Mouse (Mus musculus) CD4-positive naive resting alpha-beta T cell, adult 57 days (primary cell): ENCODE measurements around the gene Arhgap33. TPM values are rescaled to one million over a fixed set of nuclear protein-coding genes. Genes with fewer than 3 reads are reported as not detected.

Experiments
- total RNA-seq: library from RNA; stranded (reverse); gene quantifications from one replicate; pipeline ENCODE4 v1.2.4, GENCODE M21; 2023

Gene Arhgap33
- 4.6 TPM for total RNA-seq

DNA sequence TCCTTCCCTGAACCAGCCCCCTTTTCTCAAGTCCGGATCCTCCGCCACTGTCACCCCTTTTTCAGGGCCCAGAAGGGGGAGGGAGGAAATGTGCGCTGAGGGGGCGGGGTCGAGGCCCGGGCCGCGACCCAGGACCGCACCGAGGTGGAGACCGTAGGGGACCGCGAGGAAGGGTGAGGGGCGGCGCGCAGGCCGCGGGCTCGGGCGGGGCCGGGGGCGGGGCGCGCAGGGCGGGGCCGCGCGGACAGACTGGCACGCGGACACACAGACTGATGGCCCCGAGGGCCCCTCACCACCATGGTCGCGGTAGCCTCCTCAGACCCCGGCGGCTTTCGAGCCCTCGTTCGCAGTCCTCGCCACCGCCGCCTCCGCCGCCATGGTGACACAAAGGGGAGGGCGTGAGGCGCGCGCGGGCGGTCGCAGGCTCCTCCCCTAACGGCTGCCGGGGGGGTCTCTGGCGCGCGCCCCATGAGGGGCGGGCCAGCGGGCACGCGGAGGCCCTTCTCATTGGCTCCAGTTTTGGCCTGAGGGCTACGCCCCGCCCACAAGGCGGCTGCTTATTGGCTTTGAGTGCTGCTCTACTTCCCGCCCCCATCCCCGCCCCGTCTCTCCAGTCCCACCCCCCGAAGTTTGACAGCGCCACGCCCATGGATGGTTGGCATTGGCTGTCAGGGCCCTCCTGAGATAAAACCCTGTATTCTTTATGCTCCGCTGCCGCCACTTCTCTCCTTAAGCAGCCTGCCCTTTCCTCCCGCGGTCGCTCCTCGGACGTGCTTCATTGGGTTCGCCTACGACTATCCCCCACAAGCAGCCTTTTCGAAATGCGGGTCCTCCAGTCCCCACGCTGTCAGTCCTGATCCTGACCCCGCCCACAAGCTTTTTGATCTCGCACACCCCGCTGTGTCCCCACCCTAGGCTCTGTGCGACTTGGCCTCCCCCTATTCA, at the start of gene Arhgap33:
Arhgap33 (minus strand) TSS at position 428 of the 945 bp plus-strand sequence.

DNA sequence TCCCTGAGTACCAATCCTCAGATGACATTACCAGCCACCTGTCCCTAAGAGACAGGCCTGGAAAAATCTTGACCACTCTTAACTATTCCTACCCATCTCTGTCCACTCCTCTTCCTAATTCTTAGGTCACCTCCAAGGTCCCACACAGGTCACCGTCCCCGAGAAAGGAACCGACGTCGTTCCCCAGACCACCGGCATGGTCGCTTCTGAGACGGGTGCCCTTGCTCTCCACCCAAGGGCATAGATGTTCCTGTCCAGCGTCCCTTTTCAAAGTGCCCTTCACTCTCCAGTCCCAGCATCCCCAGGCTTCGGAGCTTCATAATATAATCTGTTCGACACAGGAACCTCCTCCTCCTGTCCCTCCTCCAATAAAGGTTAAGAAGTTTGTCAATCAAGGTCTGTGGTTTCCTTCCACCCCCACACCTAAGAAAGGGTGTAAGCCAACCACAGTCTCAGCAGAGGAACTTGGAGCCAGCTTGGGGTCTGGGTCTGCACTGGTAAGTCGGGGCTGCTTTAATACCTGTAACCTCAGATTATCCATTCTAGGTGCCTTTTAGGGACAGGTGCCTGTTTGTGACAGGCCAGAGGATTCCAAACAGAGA, 30.2 kb upstream of the Arhgap33 start, which contains the start of gene Igflr1:
Igflr1 (plus strand) TSS at position 458 of the 602 bp plus-strand sequence.

DNA sequence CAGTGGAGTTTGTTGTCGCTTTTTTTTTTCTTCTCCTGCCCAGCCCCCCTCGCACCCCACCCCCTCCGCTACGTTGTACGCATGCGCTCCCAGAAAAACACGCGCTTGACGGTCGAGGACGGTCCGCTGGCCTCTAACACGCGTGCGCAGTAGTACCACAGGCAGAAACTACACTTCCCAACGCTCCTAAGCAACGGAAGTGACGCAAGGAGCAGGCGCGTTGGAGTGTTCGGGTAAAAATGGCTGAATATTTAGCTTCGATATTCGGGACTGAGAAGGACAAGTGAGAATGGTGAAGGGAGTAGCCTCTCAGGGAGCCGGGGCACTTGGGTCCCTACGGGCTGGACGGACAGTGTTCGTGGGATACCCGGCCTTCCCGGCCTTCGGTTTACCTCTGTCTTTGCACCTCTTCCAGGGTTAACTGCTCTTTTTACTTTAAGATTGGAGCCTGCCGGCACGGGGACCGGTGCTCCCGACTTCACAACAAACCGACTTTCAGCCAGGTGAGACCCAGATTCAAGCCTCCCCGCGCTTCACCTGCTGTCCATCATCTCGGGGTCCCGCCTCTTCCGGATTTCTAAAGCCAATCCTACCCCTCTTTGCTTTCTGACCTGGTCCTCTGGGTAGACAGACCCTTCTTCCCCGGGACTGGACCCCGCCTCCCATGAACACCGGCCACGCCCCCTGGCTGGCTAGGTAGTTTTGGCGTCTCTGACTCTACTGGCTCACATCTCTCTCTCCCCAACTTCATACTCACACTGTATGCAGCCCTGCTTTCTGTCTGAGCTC, 28.5 kb upstream of the Arhgap33 start, which contains the start of the genes U2af1l4, Gm49396 and Psenen:
U2af1l4 (plus strand) TSS at position 185 of the 789 bp plus-strand sequence.
Gm49396 (plus strand) TSS at position 228 of the 789 bp plus-strand sequence.
Psenen (minus strand) TSS at position 511 of the 789 bp plus-strand sequence.

DNA sequence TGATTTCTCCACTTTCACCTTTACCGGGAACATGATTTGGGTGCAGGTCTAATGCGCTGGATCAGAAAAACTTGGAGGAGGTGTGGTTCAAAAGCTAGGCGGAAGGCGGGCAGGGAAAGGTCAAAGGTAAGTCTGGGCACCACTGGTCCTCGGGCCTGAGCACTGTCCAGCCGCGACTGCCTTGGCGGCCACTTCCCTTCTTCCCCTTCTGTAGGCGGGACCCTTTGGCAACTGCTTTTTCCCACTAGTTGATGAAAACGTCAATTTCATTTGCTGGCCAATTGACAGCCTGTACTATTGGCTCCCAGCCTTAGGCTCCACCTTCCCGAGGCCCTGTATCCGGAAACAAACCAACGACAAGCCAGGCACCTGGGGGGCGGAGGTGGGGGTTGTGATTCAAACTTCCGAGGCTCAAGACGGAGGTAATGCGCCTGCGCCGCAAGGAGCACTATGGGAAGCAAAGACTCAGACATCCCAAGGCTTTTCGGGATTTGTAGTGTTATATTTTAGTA, 24.6 kb upstream of the Arhgap33 start, which contains the start of gene Lin37:
Lin37 (minus strand) TSS at position 396 of the 512 bp plus-strand sequence.

DNA sequence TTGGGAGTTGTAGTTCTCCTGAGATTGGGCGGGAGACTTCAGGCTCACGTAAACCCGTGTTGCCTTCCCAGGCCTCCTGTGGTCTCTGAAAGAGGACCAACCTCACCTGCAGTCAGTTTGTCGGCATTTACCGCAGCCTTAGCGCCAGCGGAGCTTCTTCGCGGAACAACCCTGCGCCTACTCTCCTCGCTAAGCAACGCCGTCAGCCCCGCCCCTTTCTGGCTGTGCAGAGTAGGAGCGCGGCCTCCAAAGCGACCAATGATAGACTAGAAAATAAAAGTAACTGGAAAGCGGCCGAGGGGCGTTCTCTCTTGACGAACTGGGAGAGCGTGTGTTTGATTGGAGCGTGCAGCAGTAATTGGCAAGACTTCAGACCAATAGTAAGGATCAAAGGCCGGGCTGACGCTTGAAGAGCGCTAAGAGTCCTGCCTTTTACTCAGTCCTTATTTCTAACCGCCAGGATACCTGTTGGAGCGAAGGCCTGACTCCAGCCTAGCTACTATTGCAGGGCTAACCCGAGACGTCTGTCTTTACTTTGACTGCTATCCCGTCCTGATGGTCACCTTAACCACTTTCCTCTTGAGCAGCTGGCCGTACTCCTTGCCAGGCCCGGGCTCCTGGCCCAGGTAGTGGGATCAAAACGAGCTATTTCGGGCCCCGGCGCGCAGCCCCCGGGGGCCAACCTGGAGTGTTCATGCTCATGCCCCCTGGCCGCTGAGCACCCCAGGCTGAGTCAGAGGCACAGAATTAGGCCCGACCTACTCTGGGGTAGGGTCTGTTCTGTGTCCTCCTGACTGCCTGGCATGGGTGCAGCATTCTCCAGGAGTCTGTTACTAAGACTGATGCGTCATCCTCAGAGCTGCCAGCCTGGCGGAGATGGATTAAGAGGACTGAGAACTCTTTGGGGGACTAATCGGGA, 17.5 kb upstream of the Arhgap33 start, which contains the start of the genes Hspb6 and Proser3:
Hspb6 (plus strand) TSS at position 77 of the 919 bp plus-strand sequence.
Proser3 (minus strand) TSS at position 198 of the 919 bp plus-strand sequence.

DNA sequence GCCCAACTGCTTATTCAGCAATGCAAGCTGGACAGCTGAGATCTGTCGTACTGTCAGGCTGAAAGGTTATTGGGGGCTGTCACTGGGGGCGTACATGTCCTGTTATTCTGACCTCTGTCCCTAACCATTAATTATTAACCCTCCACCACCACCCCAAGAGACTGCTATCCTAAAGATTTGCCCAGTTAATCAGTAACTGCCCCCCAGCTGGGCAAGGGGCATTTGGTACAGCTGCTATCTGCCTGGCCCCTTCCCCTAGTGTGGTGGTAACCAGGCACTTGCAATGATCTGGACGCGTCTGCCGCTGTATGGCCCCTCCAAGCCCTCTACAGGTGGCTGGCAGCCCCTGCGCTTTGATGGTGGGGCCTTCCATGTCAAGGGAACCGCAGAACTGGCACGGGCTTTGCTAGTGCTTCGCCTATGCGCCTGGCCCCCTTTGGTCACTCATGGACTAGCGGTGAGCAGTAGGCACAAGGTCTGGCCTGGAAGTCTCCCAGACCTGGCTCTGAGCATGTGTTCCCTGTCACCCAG, 41.4 kb downstream of the Arhgap33 start, which contains the start of gene Prodh2:
Prodh2 (plus strand) TSS at position 222 of the 531 bp plus-strand sequence.

Other genes starting within 250 kb of the Arhgap33 start
- 0.38 TPM for gene Clip3, start 243.3 kb downstream of the Arhgap33 start, total RNA-seq
- gene Alkbh6, start 226.3 kb downstream of the Arhgap33 start, total RNA-seq: 54.2 TPM
- gene Syne4, start 220.3 kb downstream of the Arhgap33 start, total RNA-seq: 5.9 TPM
- 9.7 TPM for gene E130208F15Rik, start 213.3 kb downstream of the Arhgap33 start, total RNA-seq
- 14.8 TPM for gene Sdhaf1, start 211.2 kb downstream of the Arhgap33 start, total RNA-seq
- gene Lrfn3, start 172.3 kb downstream of the Arhgap33 start, total RNA-seq: not detected
- gene Tyrobp, start 121.3 kb downstream of the Arhgap33 start, total RNA-seq: 23.3 TPM
- gene Hcst, start 115.2 kb downstream of the Arhgap33 start, total RNA-seq: 153 TPM
- gene Nfkbid, start 113.3 kb downstream of the Arhgap33 start, total RNA-seq: 70.8 TPM
- gene Aplp1, start 89.5 kb downstream of the Arhgap33 start, total RNA-seq: 2.9 TPM
- gene Kirrel2, start 77.4 kb downstream of the Arhgap33 start, total RNA-seq: not detected
- gene Nphs1, start 76.7 kb downstream of the Arhgap33 start, total RNA-seq: not detected
- gene Prodh2, start 41.4 kb downstream of the Arhgap33 start, total RNA-seq: not detected
- 3.4 TPM for gene Hspb6, start 17.1 kb upstream of the Arhgap33 start, total RNA-seq
- 13.1 TPM for gene Proser3, start 17.2 kb upstream of the Arhgap33 start, total RNA-seq
- gene Lin37, start 24.8 kb upstream of the Arhgap33 start, total RNA-seq: 46.5 TPM
- 83.1 TPM for gene U2af1l4, start 28.2 kb upstream of the Arhgap33 start, total RNA-seq
- gene Gm49396, start 28.3 kb upstream of the Arhgap33 start, total RNA-seq: 23.5 TPM
- gene Psenen, start 28.6 kb upstream of the Arhgap33 start, total RNA-seq: 116 TPM
- gene Igflr1, start 30.4 kb upstream of the Arhgap33 start, total RNA-seq: 54.7 TPM
- gene Kmt2b, start 53.7 kb upstream of the Arhgap33 start, total RNA-seq: 115 TPM
- gene Zbtb32, start 63.8 kb upstream of the Arhgap33 start, total RNA-seq: 0.59 TPM
- 0.68 TPM for gene Upk1a, start 77.8 kb upstream of the Arhgap33 start, total RNA-seq
- gene Cox6b1, start 91.1 kb upstream of the Arhgap33 start, total RNA-seq: 196 TPM
- gene Etv2, start 100.8 kb upstream of the Arhgap33 start, total RNA-seq: not detected
- 105 TPM for gene Rbm42, start 115.3 kb upstream of the Arhgap33 start, total RNA-seq
- 22.8 TPM for gene Haus5, start 129.9 kb upstream of the Arhgap33 start, total RNA-seq
- gene Pmis2, start 136.5 kb upstream of the Arhgap33 start, total RNA-seq: not detected
- not detected for gene 2200002J24Rik, start 163.9 kb upstream of the Arhgap33 start, total RNA-seq
- gene Atp4a, start 177.1 kb upstream of the Arhgap33 start, total RNA-seq: not detected
- 41.1 TPM for gene Tmem147, start 194.5 kb upstream of the Arhgap33 start, total RNA-seq
- gene Gapdhs, start 208.6 kb upstream of the Arhgap33 start, total RNA-seq: not detected
- 4.5 TPM for gene Sbsn, start 216.4 kb upstream of the Arhgap33 start, total RNA-seq
- gene Dmkn, start 228.7 kb upstream of the Arhgap33 start, total RNA-seq: not detected